Mouse (Mus musculus) lung, embryonic 14.5 days (tissue): ENCODE measurements around the gene Rapgef1. TPM values are rescaled to one million over a fixed set of nuclear protein-coding genes. Genes with fewer than 3 reads are reported as not detected.

Experiments
- ATAC-seq: fragments of 200-750 bp; cut with Nextera tagmentation; 2 replicates; pipeline ENCODE4 v1.8.0; 2017; ENCODE audit warnings: mild to moderate bottlenecking, moderate TSS enrichment, moderate library complexity; ENCODE audit not compliant: insufficient read depth
- DNase-seq: peaks from one replicate; pipeline ENCODE4 v3.0.0-alpha.2; 2015
- H3K27ac ChIP-seq: fragments of 300-500 bp; sonication (generic); 2 replicates; pipeline ENCODE4 v1.5.1; 2014; ENCODE audit warnings: low read depth, mild to moderate bottlenecking, moderate library complexity
- H3K27me3 ChIP-seq: fragments of 300-500 bp; sonication (generic); 2 replicates; pipeline ENCODE4 v1.6.1; 2014; ENCODE audit warnings: low read length, control low read depth; ENCODE audit not compliant: insufficient read depth
- H3K36me3 ChIP-seq: fragments of 300-500 bp; sonication (generic); 2 replicates; pipeline ENCODE4 v1.6.1; 2014; ENCODE audit warnings: control low read depth; ENCODE audit not compliant: insufficient read depth
- H3K4me1 ChIP-seq: fragments of 300-500 bp; sonication (generic); 2 replicates; pipeline ENCODE4 v1.6.1; 2014; ENCODE audit warnings: antibody characterized with exemption, control low read depth; ENCODE audit not compliant: insufficient read depth
- H3K4me2 ChIP-seq: fragments of 300-500 bp; sonication (generic); 2 replicates; pipeline ENCODE4 v1.6.1; 2014; ENCODE audit warnings: mild to moderate bottlenecking
- H3K4me3 ChIP-seq: fragments of 300-500 bp; sonication (generic); 2 replicates; pipeline ENCODE4 v1.5.1; 2014; ENCODE audit warnings: low read depth, low read length
- H3K9ac ChIP-seq: fragments of 300-500 bp; sonication (generic); 2 replicates; pipeline ENCODE4 v1.6.1; 2014
- H3K9me3 ChIP-seq: fragments of 300-500 bp; sonication (generic); 2 replicates; pipeline ENCODE4 v1.6.1; 2016; ENCODE audit warnings: low read depth, low read length, control low read depth
- CTCF ChIP-seq: IDR thresholded peaks from 2 replicates; pipeline ENCODE4 v1.5.1; 2016; ENCODE audit warnings: antibody characterized with exemption, low read depth
- WGBS: fragments of 180-500 bp; shearing (Covaris S2); extraction: QIAGEN DNeasy Blood & Tissue Kit; methylation state at CpG from one replicate; pipeline ENCODE4 v1.1.7; 2014; 5-methylcytosine and 5-hydroxymethylcytosine counted together
- polyA plus RNA-seq: library from polyadenylated mRNA; unstranded; fragments of >200 nt; fragmentation: Nextera tagmentation; extraction: Ambion mirVana; gene quantifications from 2 replicates; pipeline ENCODE4 v1.2.1, GENCODE M21; 2014

Gene Rapgef1
- polyA plus RNA-seq, 1 experiment from 2014 or later, result 20.5 TPM

- Histone ChIP-seq H3K4me2 (no peak overlapping the region), H3K27me3 (no peaks in the 10 kb centered on the region), H3K4me1 (no peaks in the 10 kb centered on the region), H3K27ac (no peak overlapping the region), H3K4me3 (no peak overlapping the region), H3K36me3 (0 out of 2 replicates have a peak, but pooled peaks cover 7% of the 10 kb centered on the region), H3K9me3 (no peaks in the 10 kb centered on the region), H3K9ac (no peak overlapping the region)
- ATAC-seq (no peak), DNase-seq (no peak)
- no peak for TF ChIP-seq CTCF
- 92% methylated on average over 6 of the region's 6 CpGs for WGBS
Observed at GRCm38 (mm10) chr2:29679710-29680584, 60.4 kb downstream of the Rapgef1 start.

GRCm38 (mm10) chr2:29683261-29683999, 63.9 kb downstream of the Rapgef1 start:
- no peaks in the 10 kb centered on the region for H3K4me1 ChIP-seq
- no peak overlapping the region for H3K4me3 ChIP-seq
- ATAC-seq (no peak), DNase-seq (no peak)
- H3K27ac ChIP-seq, result no peak overlapping the region
- no peaks in the 10 kb centered on the region for H3K27me3 ChIP-seq
- no peaks in the 10 kb centered on the region for H3K9me3 ChIP-seq
- WGBS, result 87% methylated on average over 7 of the region's 7 CpGs
- no peak for TF ChIP-seq CTCF
- H3K9ac ChIP-seq, result no peak overlapping the region
- no peak overlapping the region for H3K4me2 ChIP-seq
- H3K36me3 ChIP-seq, result peaks cover 24% of the 10 kb centered on the region

DNA sequence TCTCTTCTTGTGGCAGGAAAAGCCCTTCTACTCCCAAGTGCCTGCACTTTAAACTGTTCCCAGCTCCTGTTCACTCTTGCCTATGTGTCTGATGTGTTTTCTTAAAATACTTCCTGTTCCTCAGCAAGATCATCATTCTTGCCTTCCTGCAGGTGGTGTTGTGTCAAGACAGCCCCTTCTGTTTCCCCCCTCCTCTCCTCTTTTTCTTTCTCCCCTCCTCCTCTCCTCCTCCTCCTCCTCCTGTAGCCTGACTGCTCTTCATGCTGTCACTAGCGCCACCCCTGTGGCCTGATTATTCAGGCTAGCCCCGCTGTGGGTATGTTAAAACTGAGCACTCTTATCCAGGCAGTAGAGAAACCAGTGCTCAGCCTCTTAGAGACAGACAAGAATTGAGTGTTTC, 65.0 kb downstream of the Rapgef1 start:
- TF ChIP-seq CTCF, result no peak
- Histone ChIP-seq H3K36me3 (peaks cover 29% of the 10 kb centered on the region), H3K4me1 (no peaks in the 10 kb centered on the region), H3K4me2 (no peak overlapping the region), H3K27me3 (no peaks in the 10 kb centered on the region), H3K27ac (no peak overlapping the region), H3K9me3 (no peaks in the 10 kb centered on the region), H3K4me3 (no peak overlapping the region), H3K9ac (no peak overlapping the region)
- no peak for ATAC-seq
- 42% methylated on average over 2 of the region's 2 CpGs for WGBS
- no peak for DNase-seq

DNA sequence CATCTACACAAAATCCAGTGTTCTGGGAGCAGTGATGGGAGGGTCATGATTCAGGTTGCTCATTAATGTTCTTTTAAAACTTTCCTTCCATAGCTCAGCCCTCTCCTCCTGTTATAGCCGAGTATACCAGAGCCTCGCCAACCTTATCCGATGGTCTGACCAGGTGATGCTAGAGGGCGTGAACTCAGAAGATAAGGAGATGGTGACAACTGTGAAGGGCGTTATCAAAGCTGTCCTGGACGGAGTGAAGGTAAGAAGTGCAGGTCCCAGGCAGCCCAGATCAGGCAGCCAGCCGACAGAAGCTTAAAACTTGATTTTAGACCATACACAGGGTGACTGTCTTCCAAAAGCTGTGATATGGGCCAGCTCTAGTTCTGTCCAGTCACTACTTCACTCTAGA, 69.5 kb downstream of the Rapgef1 start:
- Histone ChIP-seq H3K9me3 (no peaks in the 10 kb centered on the region), H3K36me3 (peaks cover 52% of the 10 kb centered on the region), H3K27ac (no peak overlapping the region), H3K4me2 (no peak overlapping the region), H3K4me3 (no peak overlapping the region), H3K9ac (no peak overlapping the region), H3K27me3 (no peaks in the 10 kb centered on the region), H3K4me1 (no peaks in the 10 kb centered on the region)
- ATAC-seq (no peak), DNase-seq (no peak)
- 82% methylated on average over 7 of the region's 7 CpGs for WGBS
- TF ChIP-seq CTCF, result no peak

- DNase-seq, result no peak
- H3K27me3 ChIP-seq, result no peaks in the 10 kb centered on the region
- no peaks in the 10 kb centered on the region for H3K9me3 ChIP-seq
- peaks cover 52% of the 10 kb centered on the region for H3K36me3 ChIP-seq
- TF ChIP-seq CTCF, result no peak
- no peak overlapping the region for H3K9ac ChIP-seq
- H3K4me3 ChIP-seq, result no peak overlapping the region
- 39% methylated on average over 2 of the region's 2 CpGs for WGBS
- H3K4me2 ChIP-seq, result no peak overlapping the region
- no peak overlapping the region for H3K27ac ChIP-seq
- no peak for ATAC-seq
- H3K4me1 ChIP-seq, result no peaks in the 10 kb centered on the region
Observed at GRCm38 (mm10) chr2:29689495-29689894, 70.0 kb downstream of the Rapgef1 start.

- peaks cover 50% of the 10 kb centered on the region for H3K36me3 ChIP-seq
- H3K27me3 ChIP-seq, result no peaks in the 10 kb centered on the region
- ATAC-seq (no peak), DNase-seq (no peak)
- H3K4me2 ChIP-seq, result no peak overlapping the region
- 74% methylated on average over 5 of the region's 5 CpGs for WGBS
- no peak overlapping the region for H3K4me3 ChIP-seq
- no peak overlapping the region for H3K27ac ChIP-seq
- H3K9me3 ChIP-seq, result no peaks in the 10 kb centered on the region
- no peak for TF ChIP-seq CTCF
- H3K4me1 ChIP-seq, result no peaks in the 10 kb centered on the region
- no peak overlapping the region for H3K9ac ChIP-seq
Observed at GRCm38 (mm10) chr2:29691068-29691467, 71.5 kb downstream of the Rapgef1 start.

DNA sequence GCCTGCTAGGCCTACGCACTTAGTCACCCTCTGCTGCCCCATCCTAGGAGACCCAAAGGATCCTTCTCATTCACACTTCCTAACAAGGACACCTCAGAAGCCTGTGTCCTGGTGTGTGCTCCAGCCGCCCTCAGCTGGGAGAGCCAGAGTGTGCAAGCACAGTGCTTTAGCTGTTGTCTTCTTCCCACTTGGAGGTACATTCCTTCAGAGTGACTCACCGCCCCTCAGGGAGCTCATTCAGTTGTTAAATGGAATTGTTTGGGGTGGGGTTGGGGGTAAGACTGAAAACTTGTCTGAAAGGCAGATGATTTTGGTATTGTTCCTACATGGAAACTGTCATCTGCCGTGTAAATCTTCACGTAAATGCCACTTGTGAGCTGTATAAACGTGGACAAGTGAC, 72.0 kb downstream of the Rapgef1 start:
- peaks cover 50% of the 10 kb centered on the region for H3K36me3 ChIP-seq
- no peaks in the 10 kb centered on the region for H3K9me3 ChIP-seq
- no peak overlapping the region for H3K4me3 ChIP-seq
- H3K27me3 ChIP-seq, result no peaks in the 10 kb centered on the region
- DNase-seq (no peak), ATAC-seq (no peak)
- no peak overlapping the region for H3K4me2 ChIP-seq
- no peaks in the 10 kb centered on the region for H3K4me1 ChIP-seq
- no peak overlapping the region for H3K27ac ChIP-seq
- H3K9ac ChIP-seq, result no peak overlapping the region
- TF ChIP-seq CTCF, result no peak
- WGBS, result 75% methylated on average over 6 of the region's 6 CpGs
